Mouse (Mus musculus) lung, postnatal 25 days (tissue): Measurements from ENCODE around the gene Sfxn3.

Experiments used
- DNase-seq: peaks from one replicate; pipeline ENCODE4 v3.0.0; 2022; ENCODE audit warnings: low spot score

The Sfxn3 gene

DNA sequence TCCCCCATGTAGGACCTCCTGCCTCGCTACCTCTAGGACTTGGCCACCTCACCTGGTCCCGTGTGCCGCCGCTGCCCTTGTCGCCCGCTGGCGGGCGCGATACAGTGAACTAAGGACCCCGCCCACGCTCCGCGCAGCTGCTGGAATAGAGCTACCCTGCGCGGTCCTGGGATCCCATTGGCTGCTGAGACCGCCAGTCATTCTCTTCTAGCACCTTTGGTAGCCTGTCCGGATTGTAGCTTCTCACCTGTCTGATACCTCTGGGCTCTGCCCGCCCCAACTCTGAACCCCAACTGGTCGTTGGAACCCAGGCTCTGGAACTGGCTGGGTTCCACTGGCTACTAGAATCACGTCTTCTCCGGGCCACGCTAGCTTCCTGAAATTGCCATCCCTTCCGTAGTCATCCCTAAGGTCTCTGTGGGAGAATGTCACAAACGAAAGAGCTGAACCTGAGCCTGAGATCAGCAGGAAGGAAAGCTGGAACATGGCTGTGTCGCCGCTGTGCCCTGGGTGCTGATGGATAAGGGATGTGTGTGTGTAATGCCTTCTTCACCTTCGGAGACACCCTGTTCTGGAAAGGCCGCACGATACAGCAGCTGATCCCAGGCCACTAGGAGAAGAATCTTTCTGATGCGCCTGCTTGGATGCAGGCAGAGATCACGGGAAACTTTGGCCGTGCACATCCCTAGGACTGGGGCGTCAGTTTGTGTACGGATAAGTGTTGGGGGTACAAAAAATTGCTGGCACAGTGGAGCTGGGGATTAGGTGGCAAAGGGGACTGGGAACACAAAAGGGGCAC lies 581 bp upstream of the Sfxn3 start:
- peak; percentile 94 for DNase-seq

DNA sequence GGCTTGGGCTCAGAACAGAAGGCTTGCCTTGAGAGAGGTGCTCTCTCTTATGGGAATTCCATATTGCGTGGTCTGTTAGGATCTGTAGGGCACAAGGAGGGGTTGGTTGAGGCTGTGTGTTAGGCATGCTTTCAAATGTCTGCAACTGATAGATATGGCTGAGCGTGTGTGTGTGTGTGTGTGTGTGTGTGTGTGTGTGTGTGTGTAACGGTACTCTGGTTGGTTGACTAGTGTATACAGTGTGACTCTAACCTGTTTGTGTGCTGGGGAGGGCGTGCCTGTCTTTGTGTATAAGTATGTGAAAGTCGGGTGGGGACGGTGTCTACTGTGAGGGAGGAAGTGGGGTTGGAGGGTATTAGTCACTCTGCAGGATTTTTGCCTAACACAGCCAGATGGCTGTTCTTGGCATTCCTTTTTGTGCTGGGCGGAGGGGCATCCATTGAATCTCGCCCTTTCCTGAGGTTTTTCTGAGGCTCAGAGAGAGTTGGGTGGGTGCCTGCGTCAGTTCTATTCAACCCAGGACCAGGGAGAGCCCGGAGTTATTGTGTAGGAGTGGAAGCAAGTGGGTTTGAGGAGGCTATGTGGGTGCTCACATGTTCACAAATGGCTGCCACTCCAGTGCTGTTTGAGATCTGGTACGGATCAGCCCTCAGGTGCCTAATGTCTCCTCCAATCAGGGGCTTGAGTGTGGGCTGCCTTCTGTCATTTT lies 786 bp downstream of the Sfxn3 start:
- DNase-seq: peak; percentile 85

DNA sequence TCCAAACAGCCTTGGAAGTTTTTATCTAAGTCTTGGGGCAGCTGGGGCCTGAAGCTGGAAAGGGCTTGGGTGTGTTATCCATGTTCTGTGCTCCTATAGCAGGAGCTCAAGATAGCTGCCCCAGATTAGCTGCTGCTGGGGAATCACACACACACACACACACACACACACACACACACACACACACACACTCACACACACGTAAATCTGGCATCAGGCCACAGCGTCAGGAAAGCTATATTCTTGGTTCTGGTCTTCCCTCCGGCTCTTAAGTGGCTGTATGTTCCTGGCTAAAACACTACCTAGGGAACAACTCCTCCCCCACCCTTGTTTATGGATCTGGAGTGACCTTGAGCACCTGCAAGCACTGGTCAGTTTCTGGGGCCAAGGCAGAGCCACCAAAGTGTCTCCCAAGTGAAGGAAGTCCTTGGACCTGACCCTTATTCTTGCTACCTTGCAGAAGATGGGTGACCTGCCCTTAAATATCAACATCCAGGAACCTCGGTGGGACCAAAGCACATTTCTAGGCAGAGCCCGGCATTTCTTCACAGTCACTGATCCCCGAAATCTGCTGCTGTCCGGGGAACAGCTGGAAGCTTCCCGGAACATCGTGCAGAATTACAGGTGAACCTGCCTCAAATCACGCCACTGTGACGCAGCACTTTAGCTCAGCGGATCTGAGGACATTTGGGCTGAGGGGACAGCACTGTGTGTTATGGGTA lies 1.5 kb downstream of the Sfxn3 start:
- DNase-seq: no peak

DNA sequence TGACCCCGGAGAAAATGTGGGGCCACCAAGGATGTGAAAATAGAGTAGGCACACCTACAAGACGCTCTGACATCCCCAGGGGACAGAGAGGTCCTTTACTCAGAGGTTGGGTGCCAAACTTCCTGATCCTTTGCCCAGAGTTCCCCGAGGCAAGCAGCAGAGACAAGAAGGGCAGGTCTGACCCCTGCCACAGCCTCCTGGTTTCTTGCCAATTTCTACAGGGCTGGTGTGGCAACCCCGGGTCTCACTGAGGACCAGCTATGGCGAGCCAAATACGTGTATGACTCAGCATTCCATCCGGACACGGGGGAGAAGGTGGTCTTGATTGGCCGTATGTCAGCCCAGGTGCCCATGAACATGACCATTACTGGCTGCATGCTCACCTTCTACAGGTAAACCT lies 2.2 kb downstream of the Sfxn3 start:
- DNase-seq: no peak

DNA sequence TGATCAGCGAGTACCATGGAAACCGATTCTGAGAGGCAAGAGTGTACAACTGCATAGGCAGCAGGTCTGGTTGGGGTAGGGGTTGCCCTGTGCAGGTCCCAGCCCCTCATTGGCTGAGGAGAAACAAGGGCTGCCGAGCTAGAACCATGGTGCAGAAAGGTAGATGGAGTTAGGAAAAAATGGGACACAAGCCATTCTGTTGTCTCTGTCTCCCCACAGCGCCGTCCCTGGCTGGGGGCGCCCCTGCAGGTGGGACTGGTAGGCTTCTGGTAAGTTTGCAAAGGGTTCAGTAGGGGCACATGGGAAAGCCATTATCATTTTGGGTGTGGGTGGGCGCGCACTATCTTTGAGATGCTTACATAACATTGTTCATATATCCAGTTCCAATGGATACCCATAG lies 6.1 kb downstream of the Sfxn3 start:
- no peak for DNase-seq

DNA sequence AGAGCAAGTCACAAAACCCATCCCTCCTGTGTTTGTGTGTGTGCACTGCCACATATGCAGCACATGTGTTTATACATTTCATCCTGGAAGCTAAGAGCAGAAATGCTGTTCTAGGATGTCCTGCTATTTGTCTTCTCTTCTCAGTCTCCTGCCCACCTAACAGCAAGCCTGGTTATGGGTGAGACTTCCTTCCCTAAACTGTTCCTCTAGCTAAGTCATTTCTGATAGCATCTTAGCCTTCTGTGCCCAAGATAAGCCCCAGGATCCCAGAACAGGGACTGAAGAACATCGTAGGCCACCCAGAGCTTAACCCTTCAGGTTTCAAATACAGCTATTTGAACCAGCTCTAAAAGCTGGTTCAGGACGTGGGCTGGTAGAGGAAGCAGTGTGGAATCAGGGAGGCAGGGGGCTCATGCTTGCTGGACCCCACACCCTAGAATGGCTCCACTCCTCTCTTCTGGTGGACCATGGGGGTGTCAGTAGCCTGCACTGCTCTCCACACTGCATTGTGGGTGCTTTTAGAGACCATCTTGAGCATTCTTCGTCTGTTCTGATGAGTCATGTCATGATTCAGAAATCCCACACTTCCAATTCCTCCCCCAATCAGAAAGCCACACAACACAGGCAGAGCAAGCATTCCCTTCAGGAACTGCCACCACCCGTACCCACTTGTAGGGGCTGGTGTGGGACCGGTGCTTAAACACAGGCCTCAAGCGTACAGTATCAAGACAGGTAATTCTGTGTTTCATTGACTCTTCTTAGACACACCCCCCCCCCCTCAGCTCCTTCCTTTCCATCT lies 7.8 kb downstream of the Sfxn3 start:
- DNase-seq: no peak

DNA sequence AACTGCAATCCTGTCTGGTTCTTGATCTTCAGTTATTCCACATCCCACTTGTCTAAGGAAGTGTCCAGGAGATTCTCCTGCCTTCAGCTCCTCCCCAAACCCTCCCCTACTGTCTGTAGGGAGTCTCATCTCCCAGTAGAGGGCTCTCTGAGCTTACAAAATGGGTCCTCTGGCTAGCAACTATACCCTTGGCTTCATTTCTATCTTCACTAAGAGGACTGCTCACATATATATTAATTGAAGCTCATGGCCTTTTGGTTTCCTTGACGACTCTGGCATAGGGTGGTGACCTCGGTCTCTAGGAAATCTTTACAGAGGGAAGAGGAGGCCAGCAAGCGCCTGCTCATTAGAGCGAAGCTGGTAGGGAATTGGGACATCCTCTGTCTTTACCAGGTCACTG lies 9.1 kb downstream of the Sfxn3 start:
- DNase-seq: peak; percentile 69

DNA sequence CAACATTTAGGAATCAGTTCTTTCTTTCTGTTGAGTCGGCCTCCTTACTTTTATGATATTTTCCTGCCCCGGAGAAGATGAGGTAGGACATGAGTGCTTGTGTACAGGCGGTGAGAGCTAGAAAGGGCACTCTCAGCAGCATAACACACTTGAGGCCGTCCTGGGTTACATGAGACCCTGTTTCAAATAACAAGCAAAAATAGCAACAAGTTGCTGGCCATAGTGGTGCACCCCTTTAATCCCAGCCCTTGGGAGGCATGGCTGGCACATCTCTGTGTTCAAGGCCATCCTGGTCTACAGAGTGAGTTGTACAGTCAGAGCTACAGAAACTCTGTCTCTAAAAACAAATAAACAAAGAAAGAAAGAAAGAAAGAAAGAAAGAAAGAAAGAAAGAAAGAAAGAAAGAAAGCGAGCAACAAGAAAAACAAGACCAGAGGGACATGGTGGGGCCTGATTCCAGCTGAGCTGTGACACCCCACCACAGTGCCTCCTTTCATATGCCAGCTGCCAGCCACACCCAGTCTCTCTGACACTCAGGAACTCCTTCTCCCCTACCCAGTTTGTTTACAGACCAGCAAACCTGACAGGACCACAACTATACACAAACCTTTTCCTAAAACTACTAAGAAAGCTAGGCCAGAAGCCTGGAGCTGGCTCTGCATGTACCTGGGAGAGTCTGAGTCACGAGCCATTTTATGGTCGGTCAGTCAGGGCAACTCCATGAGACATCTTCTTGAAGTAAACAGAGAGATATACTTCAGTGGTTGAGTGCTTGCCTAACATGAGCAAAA lies 9.8 kb downstream of the Sfxn3 start:
- DNase-seq: peak; percentile 39

DNA sequence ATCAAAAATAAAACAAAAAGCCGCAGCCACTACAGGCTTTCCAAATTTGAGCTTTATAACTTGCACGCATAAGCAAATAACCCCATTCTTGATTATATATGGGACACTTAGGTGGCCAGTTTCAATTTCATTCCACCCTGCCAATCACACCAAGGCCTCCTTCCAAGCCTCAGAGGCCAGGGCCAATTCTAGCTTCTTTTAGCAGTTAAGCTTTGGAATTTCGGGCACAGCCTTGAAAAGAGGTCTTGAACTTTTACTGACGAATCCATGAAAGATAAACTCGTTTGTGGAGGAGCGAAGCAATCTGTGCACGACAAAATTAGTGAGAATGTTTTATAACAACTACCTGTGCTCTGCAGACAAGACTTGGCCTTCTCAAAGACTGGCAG lies 10.4 kb downstream of the Sfxn3 start:
- no peak for DNase-seq

DNA sequence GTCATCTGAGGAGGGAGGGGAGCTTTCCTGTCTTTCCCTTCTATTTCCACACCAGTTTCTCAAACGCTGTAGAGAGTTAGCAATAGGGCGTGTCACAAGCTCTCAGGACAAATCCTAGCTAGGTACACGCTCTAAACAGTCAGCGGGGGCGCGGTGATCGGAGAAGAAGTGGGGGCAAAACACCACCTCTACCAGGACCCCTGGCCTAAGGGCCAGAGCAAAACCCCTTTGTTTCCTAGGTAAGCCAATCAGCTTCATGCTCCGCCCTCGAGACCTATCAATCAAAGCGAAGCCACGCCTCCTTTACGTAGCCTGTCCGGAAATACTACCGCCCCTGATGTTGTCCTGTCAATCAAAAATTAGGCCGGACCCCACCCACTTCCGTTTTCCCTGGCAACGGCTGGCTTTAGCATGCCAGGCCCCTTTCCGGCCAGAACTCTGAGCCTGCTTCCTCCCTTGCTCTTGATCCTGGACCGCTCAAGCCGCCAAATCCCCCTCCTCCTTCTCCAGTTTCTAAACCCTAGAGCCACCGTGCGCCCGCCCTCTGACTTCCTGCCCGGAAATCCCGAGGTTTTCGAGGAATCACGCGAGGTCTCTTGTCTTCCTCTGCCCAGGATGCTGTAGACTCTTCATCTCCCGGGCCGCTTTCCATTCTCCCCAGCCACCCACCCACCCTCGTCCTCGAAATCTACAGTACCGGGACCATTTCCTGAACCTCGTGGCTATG lies 11.0 kb downstream of the Sfxn3 start:
- DNase-seq: peak; percentile 97

DNA sequence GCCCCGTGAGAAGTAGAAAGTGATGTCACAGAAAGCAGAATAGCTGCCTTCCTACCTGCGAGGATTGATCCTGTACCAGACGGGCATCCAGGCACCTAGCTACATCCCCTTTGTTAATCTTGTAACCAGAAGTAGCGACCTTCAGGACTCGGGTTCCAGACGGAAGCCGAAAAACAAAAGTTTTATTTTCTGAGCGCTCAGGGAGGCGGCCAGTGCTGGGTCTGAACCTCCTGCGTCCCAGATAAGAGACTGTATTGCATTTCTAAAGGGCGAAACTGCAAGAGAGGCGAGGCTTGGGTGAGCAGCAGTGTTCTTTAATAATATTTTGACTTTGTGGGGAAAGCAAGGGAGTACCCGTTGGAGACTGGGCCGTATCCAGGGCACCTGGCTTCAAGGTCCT lies 11.5 kb downstream of the Sfxn3 start:
- DNase-seq: no peak

DNA sequence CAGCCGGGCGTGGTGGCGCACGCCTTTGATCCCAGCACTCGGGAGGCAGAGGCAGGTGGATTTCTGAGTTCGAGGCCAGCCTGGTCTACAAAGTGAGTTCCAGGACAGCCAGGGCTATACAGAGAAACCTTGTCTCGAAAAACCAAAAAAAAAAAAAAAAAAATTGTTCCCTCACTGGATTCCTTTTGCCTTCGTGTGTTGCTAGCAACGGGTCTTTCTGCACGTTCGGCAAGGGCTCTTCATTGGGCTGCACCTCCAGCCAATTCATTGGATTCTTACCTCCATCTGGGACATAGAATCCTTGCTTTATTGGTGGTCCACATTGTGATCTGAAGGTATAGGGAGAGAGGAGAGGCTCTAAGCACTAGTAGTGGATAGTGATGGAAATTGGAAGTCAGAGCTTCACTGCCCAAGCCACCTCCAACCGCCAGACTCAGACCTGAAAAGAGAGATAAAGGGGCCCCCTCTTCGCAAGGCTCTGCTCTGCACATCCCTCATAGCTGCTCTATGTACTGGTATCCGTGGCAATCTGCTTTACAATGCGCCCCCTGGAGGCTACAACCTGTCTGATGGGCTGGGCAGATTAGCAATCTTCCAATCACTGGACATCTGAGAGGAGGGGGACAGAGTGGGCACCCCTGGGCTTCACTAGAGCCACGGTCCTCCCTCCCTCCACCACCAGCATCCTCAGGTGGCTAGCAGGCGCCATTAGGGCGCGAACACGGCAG lies 16.4 kb downstream of the Sfxn3 start:
- peak; percentile 62 for DNase-seq

DNA sequence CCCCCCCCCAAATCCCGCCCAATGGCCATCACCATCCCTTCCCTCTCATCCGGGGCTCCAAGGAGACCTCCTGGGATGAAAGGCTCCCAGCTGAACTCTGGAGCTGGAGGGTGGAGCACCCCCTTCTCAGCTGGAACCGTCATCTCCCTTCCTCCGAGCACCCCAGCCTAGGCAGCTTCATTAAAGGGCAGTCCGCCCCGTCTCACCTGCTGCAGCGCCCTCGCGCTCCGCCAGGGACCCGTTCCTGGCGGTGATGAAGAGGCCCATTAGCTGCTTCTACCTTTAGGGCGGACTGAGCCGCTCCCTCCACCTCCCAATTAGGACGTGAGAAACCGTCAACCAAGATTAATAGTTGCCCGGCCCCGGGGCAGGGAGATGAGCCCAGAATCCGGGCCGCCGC lies 17.9 kb downstream of the Sfxn3 start:
- no peak for DNase-seq

DNA sequence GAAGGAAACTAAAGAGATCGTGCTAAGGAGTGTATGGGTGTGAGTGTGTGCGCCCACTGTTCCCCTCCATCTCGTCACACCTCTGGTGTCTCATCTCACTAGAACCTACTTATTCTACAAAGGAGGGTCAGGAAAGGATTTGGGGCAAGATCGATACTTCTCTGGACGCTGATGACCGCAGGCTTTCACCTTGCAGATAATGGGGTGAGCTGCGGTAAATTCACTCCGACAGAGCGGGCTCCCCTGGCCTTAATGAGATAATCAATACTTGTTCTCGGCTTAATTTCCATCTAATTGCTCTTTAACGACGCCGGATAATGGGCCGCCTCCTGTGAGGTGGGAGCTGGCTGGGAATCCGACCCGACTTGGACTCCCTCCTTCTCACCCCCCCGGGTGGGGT lies 19.9 kb downstream of the Sfxn3 start:
- no peak for DNase-seq

DNA sequence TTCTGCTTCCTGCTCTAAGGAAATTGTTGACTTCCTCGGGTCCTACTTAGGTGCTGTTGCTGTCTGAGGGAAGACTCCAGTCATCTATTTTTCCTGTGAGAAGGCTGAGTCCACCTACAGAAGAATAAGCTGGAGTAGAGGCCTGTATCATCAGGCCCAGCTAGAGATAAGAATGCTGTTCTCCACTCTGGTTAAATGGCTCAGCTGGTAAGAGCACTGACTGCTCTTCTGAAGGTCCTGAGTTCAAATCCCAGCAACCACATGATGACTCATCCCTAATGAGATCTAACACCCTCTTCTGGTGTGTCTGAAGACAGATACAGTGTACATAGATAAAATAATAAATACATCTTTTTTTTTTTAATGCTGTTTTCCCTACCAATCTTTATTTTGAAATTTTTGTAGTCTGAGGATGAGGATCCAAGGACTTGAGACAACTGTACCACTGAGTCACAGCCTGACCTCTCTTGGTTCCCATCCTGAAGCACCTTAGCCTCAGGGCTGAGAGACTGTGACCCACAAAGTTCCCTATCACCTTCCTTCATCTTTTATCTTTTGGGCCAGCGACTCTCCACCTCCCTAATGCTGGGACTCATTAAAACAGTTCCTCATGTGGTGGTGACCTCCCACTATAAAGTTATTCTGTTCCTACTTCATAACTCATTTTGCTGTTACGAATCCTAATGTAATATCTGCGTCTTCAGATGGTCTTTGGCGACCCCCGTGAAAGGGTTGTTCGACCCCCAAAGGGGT lies 20.6 kb downstream of the Sfxn3 start:
- DNase-seq: no peak

DNA sequence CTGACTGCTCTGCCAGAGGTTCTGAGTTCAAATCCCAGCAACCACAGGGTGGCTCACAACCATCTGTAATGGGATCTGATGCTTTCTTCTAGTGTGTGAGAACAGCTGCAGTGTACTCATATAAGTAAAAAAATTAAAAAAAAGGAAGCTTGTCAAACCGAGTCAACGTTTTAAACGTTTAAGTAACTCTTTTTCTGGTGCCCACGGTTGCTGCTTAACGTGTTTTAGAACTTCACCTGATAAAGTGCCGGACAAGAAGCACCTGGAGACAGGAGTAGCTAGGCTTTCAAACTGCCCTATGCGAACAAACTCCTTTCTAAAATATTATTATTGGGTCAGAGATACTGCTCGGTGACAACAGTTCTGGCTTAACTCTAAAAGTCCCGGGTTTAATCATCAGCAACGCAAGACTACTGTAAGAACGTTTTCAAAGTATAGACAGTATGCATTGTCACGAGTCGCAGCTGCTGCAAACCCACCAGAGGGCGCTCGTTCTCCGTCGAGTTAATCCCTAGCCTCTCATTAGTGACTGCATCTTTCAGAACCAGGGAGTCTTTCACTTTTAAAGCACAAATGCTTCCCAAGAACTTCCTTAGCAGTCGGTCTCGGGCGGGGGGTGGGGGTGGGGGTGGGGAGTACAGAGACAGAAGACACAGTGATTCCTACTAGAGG lies 26.7 kb downstream of the Sfxn3 start:
- peak; percentile 86 for DNase-seq

DNA sequence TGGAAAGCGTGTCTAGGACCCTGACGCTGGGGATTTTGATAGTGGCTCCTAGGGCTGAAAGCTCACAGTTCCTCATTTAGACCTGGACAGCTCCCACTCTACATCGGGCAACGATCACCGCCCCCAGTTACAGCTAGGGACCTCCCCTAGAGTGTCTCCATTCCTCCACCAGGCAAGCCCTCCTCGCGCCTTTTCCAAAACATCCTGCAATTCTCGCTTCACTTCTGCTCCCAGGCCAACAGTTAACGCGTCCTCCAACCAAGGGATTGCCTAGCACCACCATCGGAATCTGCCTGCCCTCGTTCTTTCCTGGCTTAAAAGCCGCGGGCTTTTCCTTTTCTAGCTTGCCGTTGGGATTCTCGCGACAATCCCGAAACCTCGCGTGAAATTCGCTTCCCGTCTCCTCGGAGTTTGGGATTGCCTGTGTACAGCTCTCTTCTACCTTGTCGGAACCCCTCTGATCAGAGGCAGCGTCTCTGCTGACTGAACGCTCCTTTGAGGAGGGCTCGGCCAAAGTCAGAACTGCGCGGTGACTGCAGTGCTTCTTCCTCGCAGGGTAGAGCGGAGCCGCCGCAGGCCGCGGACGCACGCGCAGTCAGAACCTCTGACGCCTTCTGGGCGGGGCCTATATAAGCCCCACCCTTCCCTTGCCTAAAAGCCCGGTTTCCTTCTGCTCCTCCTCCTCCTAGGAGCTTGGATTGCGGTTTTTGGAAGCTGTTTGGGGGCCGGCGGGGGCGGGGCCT lies 27.4 kb downstream of the Sfxn3 start, which contains the start of gene Kazald1:
Kazald1 (plus strand) TSS at position 662 of the 743 bp plus-strand sequence.
- DNase-seq: peak; percentile 95
